Mouse (Mus musculus) kidney, adult 2 months (tissue): ENCODE data around the gene Ifnar2. TPM values are rescaled to one million over a fixed set of nuclear protein-coding genes. Genes with fewer than 3 reads are reported as not detected.
A peak's percentile ranks its signal among the peaks of the same experiment; 100 is the strongest.
"Not testable (repeated sequence)": the region's sequence is repeated elsewhere in the genome, so short reads cannot be mapped to it uniquely, and the experiment has no call there.

Experiments
- DNase-seq: peaks from one replicate; pipeline ENCODE4 v3.0.0; 2021
- H3K27ac ChIP-seq: fragments of 200-500 bp; 2 replicates; pipeline ENCODE4 v1.5.1; 2012; ENCODE audit warnings: low read depth, low read length, control low read depth, inconsistent platforms; ENCODE audit not compliant: insufficient read depth
- H3K27me3 ChIP-seq: fragments of 200-500 bp; replicated peaks from 2 replicates; pipeline ENCODE4 v1.6.1; 2012; ENCODE audit warnings: mild to moderate bottlenecking, moderate library complexity, low read length, inconsistent platforms; ENCODE audit not compliant: control insufficient read depth, insufficient read depth
- H3K36me3 ChIP-seq: fragments of 200-500 bp; 2 replicates; pipeline ENCODE4 v1.6.1; 2012; ENCODE audit warnings: mild to moderate bottlenecking, moderate library complexity, low read length, inconsistent platforms; ENCODE audit not compliant: control insufficient read depth, insufficient read depth
- H3K4me1 ChIP-seq: fragments of 200-500 bp; 2 replicates; pipeline ENCODE4 v1.6.1; 2011; ENCODE audit warnings: low read length; ENCODE audit not compliant: control insufficient read depth, insufficient read depth
- H3K4me3 ChIP-seq: fragments of 200-500 bp; 2 replicates; pipeline ENCODE4 v1.5.1; 2011; ENCODE audit warnings: mild to moderate bottlenecking, low read depth, low read length, control low read depth; ENCODE audit not compliant: insufficient read depth
- CTCF ChIP-seq: fragments of 200-500 bp; conservative IDR thresholded peaks from 2 replicates; pipeline ENCODE4 v1.5.1; 2011; ENCODE audit warnings: low read depth, mild to moderate bottlenecking, control low read depth, low read length, moderate library complexity, mixed read lengths; ENCODE audit not compliant: insufficient read depth, insufficient read length
- POLR2A ChIP-seq: fragments of 200-500 bp; IDR thresholded peaks from one replicate; pipeline ENCODE4 v1.6.1; 2011; ENCODE audit warnings: low read depth, low read length, control low read depth
- WGBS: fragments of 180-500 bp; shearing (Covaris S2); methylation state at CpG from one replicate; pipeline ENCODE4 v1.1.7; 2018; 5-methylcytosine and 5-hydroxymethylcytosine counted together
- polyA plus RNA-seq: library from polyadenylated mRNA; depleted of rRNA; stranded (reverse); fragments of >200 nt; gene quantifications from 2 replicates; pipeline ENCODE4 v1.2.3, GENCODE M21; 2012

The Ifnar2 gene
- polyA plus RNA-seq, 1 experiment: 57.1 TPM

DNA sequence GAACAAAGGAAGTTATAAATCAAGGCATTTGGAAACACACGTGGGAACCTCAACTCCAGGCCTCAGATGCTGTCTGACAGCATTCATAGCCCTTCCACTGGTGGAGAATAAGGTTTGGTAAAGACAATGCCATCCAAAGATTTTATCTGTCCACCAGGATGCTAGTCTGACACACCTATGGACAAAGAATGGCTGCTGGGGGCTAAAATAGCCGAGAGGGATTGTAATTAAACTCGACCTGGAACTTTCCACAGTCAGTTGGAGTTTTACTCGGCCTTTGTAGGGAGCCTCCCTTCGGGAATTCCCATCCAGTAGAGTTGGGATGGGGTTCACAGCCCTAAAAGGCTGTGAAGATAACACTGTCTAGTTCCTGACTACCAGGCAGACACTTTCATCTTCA lies 54.9 kb downstream of the Ifnar2 start:
- Histone ChIP-seq H3K4me3 (no peak overlapping the region), H3K36me3 (peaks cover 2% of the 10 kb centered on the region), H3K27me3 (no peaks in the 10 kb centered on the region), H3K4me1 (no peaks in the 10 kb centered on the region; the same call in 1 of the 2 replicates), H3K27ac (peak overlapping the region; percentile 57)
- peak; percentile 84 for DNase-seq
- 58% methylated on average over 5 of the region's 5 CpGs for WGBS
- TF ChIP-seq CTCF (no peak), POLR2A (no peak)

DNA sequence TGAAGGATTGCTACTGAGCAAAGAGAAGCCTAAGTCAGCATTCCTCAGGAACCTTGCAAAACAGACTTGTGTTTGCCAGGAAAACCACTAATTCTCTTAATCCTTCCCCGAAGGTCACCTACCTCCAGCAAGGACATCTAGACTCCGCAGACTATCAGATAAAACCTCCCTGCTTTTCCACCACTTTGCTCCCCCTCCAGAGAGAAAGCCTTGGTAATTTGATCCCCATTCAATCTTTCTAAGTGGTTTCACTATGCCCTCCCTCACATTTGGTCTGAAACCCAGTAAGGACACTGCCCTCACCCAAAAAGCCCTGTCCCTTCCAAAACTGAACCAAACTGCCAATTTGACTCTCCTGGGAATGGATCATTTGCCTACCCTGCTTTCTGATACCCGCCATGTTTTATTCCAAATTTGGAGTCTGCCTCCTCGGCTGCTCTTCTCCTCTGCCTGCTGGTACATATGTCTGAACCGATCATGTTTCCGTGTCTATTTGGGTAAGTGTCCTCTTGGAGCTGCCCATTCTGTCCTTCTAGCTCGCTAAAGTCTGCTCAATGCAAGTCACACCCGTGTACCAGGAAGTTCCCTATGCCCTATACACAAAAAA lies 55.8 kb downstream of the Ifnar2 start:
- Histone ChIP-seq H3K4me1 (no peaks in the 10 kb centered on the region; the same call in 1 of the 2 replicates), H3K27ac (peak overlapping the region; percentile 57), H3K27me3 (no peaks in the 10 kb centered on the region), H3K4me3 (no peak overlapping the region), H3K36me3 (peaks cover 2% of the 10 kb centered on the region)
- DNase-seq: no peak
- TF ChIP-seq POLR2A (no peak), CTCF (no peak)
- 55% methylated on average over 8 of the region's 8 CpGs for whole genome bisulfite sequencing

- TF ChIP-seq POLR2A (no peak), CTCF (no peak)
- 68% methylated on average over 5 of the region's 5 CpGs for WGBS
- Histone ChIP-seq H3K36me3 (no peaks in the 10 kb centered on the region), H3K4me3 (no peak overlapping the region), H3K27ac (no peak overlapping the region), H3K27me3 (no peaks in the 10 kb centered on the region), H3K4me1 (peaks cover 2% of the 10 kb centered on the region; the same call in 1 of the 2 replicates)
- DNase-seq: no peak
Measured at GRCm38 (mm10) chr16:91432720-91433328, 60.2 kb downstream of the Ifnar2 start.

DNA sequence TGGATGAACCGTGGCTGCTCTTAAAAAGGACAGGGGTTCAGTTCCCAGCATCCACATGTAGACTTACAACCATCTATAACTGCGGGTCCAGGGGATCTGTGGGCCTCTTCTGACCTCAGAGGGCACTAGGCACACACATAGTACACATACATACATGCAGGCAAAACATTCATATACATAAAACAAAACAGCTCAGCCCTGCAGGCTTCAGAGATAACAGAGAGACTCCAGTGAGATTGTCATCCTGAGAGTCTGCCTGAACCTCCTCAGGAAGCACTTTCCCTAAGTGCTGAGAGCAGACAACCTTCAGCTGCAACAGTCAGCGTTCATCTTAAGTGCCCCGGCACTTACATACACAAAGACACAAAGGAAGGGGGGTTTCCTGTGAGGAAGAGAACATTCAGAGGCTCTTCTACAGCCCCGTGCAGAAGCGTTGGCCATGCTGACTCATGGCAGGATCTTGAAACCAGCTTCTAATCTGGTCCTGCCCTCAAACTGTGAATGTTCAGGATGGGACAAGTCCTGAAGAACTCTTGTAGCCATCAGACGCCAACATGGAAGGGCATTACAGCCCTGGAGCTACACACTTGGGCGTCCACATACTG lies 60.8 kb downstream of the Ifnar2 start:
- no peak for TF ChIP-seq CTCF
- DNase-seq: peak; percentile 28
- H3K27ac ChIP-seq: no peak overlapping the region
- H3K4me3 ChIP-seq: no peak overlapping the region
- no peaks in the 10 kb centered on the region for H3K36me3 ChIP-seq
- H3K4me1 ChIP-seq: 0 out of 2 replicates have a peak, but pooled peaks cover 2% of the 10 kb centered on the region
- H3K27me3 ChIP-seq: no peaks in the 10 kb centered on the region
- 61% methylated on average over 8 of the region's 8 CpGs for WGBS

DNA sequence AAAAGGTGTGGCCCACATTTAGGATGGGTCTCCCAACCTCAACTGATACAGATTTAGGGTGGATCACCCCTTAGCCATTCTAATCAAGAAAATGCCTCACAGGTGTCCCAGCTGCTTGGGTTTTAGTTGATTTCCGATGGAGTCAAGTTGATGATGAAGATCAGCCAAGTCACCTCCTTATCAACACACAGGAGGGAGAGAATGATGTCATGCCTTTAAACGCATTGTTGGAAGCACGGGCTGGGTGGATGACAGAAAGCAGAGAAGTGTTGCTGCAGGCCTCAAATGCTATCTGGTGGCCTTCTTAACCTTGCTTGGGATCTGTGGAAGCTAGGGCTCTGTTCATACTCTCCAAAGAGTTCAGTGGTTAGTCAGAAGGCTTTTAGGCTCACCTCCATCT lies 61.5 kb downstream of the Ifnar2 start:
- Histone ChIP-seq H3K4me3 (no peak overlapping the region), H3K36me3 (no peaks in the 10 kb centered on the region), H3K27ac (no peak overlapping the region; the same call in 1 of the 2 replicates), H3K27me3 (no peaks in the 10 kb centered on the region), H3K4me1 (0 out of 2 replicates have a peak, but pooled peaks cover 2% of the 10 kb centered on the region)
- 87% methylated on average over 3 of the region's 3 CpGs for WGBS
- DNase-seq: no peak
- TF ChIP-seq POLR2A (no peak), CTCF (no peak)

- Histone ChIP-seq H3K36me3 (no peaks in the 10 kb centered on the region), H3K27ac (peak overlapping the region; percentile 55), H3K4me3 (no peak overlapping the region), H3K4me1 (peaks cover 2% of the 10 kb centered on the region; the same call in 1 of the 2 replicates), H3K27me3 (no peaks in the 10 kb centered on the region)
- no peak for DNase-seq
- no peak for TF ChIP-seq CTCF
- WGBS: 60% methylated on average over 3 of the region's 3 CpGs
Measured at GRCm38 (mm10) chr16:91438081-91438480, 65.5 kb downstream of the Ifnar2 start.

- 96% methylated on average over 1 of the region's 1 CpGs for WGBS
Measured at GRCm38 (mm10) chr16:91438599-91438998, 66.0 kb downstream of the Ifnar2 start.

More at GRCm38 (mm10) chr16:91438599-91438998, 66.0 kb downstream of the Ifnar2 start:
- DNase-seq, H3K4me1 ChIP-seq, H3K4me3 ChIP-seq, H3K36me3 ChIP-seq, H3K27me3 ChIP-seq: not testable (repeated sequence)
- peak overlapping the region; percentile 55 for H3K27ac ChIP-seq
